Mouse (Mus musculus): ENCODE results near the gene Ppp1r9b.

GRCm38 (mm10) chr11:95006038-95006437 lies 15.2 kb downstream of the Ppp1r9b start:
- no peak for TF ChIP-seq CTCF (IDR thresholded peaks at IDR 0.05; ENCODE audit: control insufficient read depth, insufficient read depth, insufficient replicate concordance, low read depth, low read length)
- no peak for TF ChIP-seq POLR2A (IDR thresholded peaks at IDR 0.05; ENCODE audit: control insufficient read depth, low read depth, low read length)

Data from testis, adult 2 months (tissue).